Mouse (Mus musculus) cortical plate, adult 2 months (tissue): ENCODE results near the gene Synj2. TPM values are rescaled to one million over a fixed set of nuclear protein-coding genes. Genes with fewer than 3 reads are reported as not detected.

Experiments
- H3K27ac ChIP-seq: fragments of 200-500 bp; 2 replicates; pipeline ENCODE4 v1.5.1; 2012; ENCODE audit warnings: low read length, control low read depth, inconsistent platforms; ENCODE audit not compliant: insufficient read depth
- H3K4me1 ChIP-seq: fragments of 200-500 bp; 2 replicates; pipeline ENCODE4 v1.6.1; 2011; ENCODE audit warnings: low read length; ENCODE audit not compliant: control insufficient read depth, insufficient read depth
- H3K4me3 ChIP-seq: fragments of 200-500 bp; 2 replicates; pipeline ENCODE4 v1.5.1; 2011; ENCODE audit warnings: mild to moderate bottlenecking, low read length, control low read depth; ENCODE audit not compliant: insufficient read depth
- CTCF ChIP-seq: fragments of 200-500 bp; IDR thresholded peaks from 2 replicates; pipeline ENCODE4 v1.5.1; 2011; ENCODE audit warnings: mild to moderate bottlenecking, control low read depth, low read length; ENCODE audit not compliant: insufficient read depth; ENCODE audit errors: extremely low read depth
- POLR2A ChIP-seq: fragments of 200-500 bp; IDR thresholded peaks from 2 replicates; pipeline ENCODE4 v1.6.1; 2011; ENCODE audit warnings: mild to moderate bottlenecking, low read length, control low read depth; ENCODE audit not compliant: insufficient read depth; ENCODE audit errors: extremely low read depth
- polyA plus RNA-seq: library from polyadenylated mRNA; depleted of rRNA; stranded (reverse); fragments of >200 nt; gene quantifications from 2 replicates; pipeline ENCODE4 v1.2.3, GENCODE M21; 2012

Synj2 gene
- polyA plus RNA-seq, 1 experiment, result 37.7 TPM

GRCm38 (mm10) chr17:5978505-5979077 is 37.5 kb downstream of the Synj2 start:
- peak overlapping the region; percentile 67; the same call in 1 of the 2 replicates for H3K4me3 ChIP-seq
- TF ChIP-seq POLR2A (no peak), CTCF (no peak)
- H3K4me1 ChIP-seq, result peaks cover 10% of the 10 kb centered on the region; the same call in 1 of the 2 replicates
- no peak overlapping the region; the same call in 1 of the 2 replicates for H3K27ac ChIP-seq

GRCm38 (mm10) chr17:5980860-5981259 is 39.8 kb downstream of the Synj2 start:
- no peak overlapping the region for H3K27ac ChIP-seq
- H3K4me1 ChIP-seq, result peaks cover 10% of the 10 kb centered on the region; the same call in 1 of the 2 replicates
- H3K4me3 ChIP-seq, result no peak overlapping the region
- TF ChIP-seq POLR2A, result no peak
- TF ChIP-seq CTCF, result no peak

DNA sequence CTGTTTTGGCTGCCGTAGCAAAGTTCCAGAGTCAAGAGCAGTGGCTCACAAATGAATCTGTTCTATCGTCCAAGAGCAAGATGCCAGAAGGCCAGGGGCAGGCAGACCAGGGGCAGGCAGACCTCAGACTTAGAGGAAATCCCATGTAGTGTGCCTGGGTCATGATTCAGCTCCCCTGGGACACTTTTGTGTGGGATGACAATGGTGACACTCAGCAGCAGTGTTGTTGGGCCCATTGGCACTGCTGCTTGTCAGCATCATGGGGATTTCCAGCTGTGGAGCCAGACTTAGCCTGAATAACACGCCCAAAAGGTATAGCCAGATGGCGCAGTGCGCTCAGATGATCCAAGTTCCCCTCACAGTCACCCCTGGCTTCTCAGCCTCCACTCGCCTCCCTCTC is 42.1 kb downstream of the Synj2 start:
- no peak for TF ChIP-seq CTCF
- TF ChIP-seq POLR2A, result no peak
- Histone ChIP-seq H3K4me1 (peaks cover 7% of the 10 kb centered on the region; the same call in 1 of the 2 replicates), H3K27ac (no peak overlapping the region), H3K4me3 (no peak overlapping the region)

DNA sequence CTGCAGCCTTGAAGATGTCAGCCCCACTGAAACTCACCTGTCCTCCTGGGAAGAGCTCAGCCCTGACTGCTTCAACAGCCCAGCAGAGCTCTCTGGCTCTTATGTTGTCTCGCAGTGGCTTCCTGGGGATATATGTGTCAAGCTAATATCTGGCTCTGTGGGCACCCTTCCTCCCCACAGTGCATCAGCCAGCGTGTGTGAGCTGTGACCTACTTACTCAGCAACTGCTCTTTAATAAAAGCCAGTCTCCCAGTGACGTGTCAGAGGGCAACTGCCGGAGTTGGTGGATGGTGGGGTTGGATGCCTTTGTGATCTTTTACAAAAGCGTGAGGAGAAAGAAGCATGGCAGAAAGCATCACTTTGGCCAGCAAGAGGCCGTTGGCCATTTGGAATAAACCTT is 42.8 kb downstream of the Synj2 start:
- H3K4me1 ChIP-seq, result peaks cover 3% of the 10 kb centered on the region; the same call in 1 of the 2 replicates
- TF ChIP-seq POLR2A (no peak), CTCF (no peak)
- no peak overlapping the region for H3K4me3 ChIP-seq
- H3K27ac ChIP-seq, result no peak overlapping the region

- Histone ChIP-seq H3K4me3 (no peak overlapping the region), H3K27ac (no peak overlapping the region), H3K4me1 (peaks cover 3% of the 10 kb centered on the region; the same call in 1 of the 2 replicates)
- TF ChIP-seq CTCF, result no peak
- TF ChIP-seq POLR2A, result no peak
Measured at GRCm38 (mm10) chr17:5984700-5985231, 43.7 kb downstream of the Synj2 start.

GRCm38 (mm10) chr17:5985271-5985670 is 44.2 kb downstream of the Synj2 start:
- peaks cover 3% of the 10 kb centered on the region; the same call in 1 of the 2 replicates for H3K4me1 ChIP-seq
- H3K4me3 ChIP-seq, result no peak overlapping the region
- no peak overlapping the region for H3K27ac ChIP-seq
- TF ChIP-seq CTCF, result no peak
- TF ChIP-seq POLR2A, result no peak

DNA sequence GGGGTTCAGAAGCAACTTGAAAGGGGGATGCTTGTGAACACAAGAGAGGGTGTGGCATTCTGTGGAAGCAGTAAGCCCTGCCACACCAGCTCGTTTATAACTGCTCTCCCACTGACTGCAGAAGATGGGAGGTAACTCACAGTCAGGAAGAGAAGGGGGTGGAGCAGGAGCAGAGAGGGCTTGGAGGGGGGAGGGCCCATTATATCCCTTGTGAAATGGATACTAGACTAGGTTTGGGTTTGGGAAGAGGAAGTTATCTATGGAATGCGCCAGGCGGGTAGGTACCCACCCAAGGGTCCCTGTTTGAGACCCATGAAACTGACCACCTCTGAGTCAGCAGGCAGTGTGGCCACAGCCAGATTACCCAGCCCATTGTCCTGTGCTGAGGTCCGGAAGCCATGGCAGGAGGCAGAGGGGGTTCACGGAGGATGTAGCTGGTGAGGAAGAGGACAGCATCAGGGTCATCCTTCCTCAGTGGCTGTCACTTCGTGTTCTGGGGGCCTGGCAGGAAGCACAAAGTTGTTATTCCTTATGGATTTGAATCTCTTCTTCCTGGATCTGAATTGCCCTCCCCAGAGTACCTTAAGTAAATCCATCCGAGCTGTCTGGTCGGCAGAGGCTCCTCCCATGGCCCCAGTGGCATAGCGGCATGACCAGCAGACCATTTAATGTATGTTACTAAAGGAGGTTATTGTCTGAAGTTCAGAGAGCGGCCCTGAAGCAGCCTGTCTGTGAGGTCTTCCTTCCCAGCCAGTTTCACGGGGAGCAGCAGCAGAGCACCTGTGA is 46.4 kb downstream of the Synj2 start:
- Histone ChIP-seq H3K4me1 (peaks cover 3% of the 10 kb centered on the region; the same call in 1 of the 2 replicates), H3K27ac (no peak overlapping the region), H3K4me3 (no peak overlapping the region)
- no peak for TF ChIP-seq CTCF
- TF ChIP-seq POLR2A, result no peak

GRCm38 (mm10) chr17:5988102-5988501 is 47.0 kb downstream of the Synj2 start:
- Histone ChIP-seq H3K4me3 (no peak overlapping the region), H3K27ac (no peak overlapping the region), H3K4me1 (peaks cover 2% of the 10 kb centered on the region; the same call in 1 of the 2 replicates)
- TF ChIP-seq CTCF (no peak), POLR2A (no peak)

DNA sequence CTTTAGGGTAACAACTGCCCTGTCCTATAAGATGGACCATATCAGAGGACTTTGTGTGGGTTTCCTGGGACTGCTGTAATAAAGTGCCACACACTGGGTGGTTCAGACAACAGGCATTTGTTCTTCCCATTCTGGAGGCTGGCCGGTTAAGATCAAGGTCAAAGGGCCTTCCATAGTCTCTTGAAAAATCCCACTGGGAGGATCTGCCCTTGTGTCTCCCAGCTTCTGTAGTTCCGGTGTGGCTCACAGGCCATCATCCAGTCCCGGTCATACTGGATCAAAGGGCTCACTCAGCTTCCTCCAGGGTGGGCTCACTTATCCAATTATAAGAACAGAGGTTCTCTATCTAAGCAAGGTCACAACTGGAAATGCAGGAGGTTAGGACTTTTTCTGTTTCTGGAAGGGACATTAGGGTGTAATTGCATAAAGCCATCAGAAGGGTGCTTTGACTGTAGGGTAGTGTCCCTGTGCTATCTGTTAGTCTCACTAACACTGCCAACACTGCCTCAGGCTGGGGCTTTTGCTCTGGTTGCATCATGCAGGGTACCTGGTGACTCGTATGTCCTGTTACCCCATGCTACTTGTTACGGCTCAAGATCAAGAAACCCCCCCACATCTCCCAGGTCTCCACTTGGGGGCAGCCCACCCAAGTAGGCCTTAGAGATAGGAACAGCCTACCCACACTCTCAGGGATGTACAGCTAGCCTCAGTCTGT is 51.9 kb downstream of the Synj2 start:
- TF ChIP-seq POLR2A, result no peak
- no peak for TF ChIP-seq CTCF
- Histone ChIP-seq H3K4me3 (no peak overlapping the region), H3K4me1 (peaks cover 6% of the 10 kb centered on the region), H3K27ac (no peak overlapping the region)
